Mouse (Mus musculus) limb, embryonic 13.5 days (tissue): ENCODE results near the gene C1ql1. TPM values are rescaled to one million over a fixed set of nuclear protein-coding genes. Genes with fewer than 3 reads are reported as not detected.
A peak's percentile ranks its signal among the peaks of the same experiment; 100 is the strongest.

ENCODE experiments used
- ATAC-seq: fragments of 200-750 bp; cut with Nextera tagmentation; 2 replicates; pipeline ENCODE4 v1.8.0; 2017; ENCODE audit warnings: low read depth, moderate number of reproducible peaks, moderate TSS enrichment; ENCODE audit not compliant: low FRiP score
- H3K27ac ChIP-seq: fragments of 300-500 bp; sonication (generic); 2 replicates; pipeline ENCODE4 v1.5.1; 2015; ENCODE audit warnings: inconsistent platforms, mild to moderate bottlenecking, moderate library complexity
- H3K27me3 ChIP-seq: fragments of 300-500 bp; sonication (generic); 2 replicates; pipeline ENCODE4 v1.6.1; 2015; ENCODE audit warnings: mild to moderate bottlenecking, inconsistent platforms
- H3K36me3 ChIP-seq: fragments of 300-500 bp; sonication (generic); 2 replicates; pipeline ENCODE4 v1.6.1; 2015; ENCODE audit warnings: inconsistent platforms, mild to moderate bottlenecking, moderate library complexity
- H3K4me1 ChIP-seq: fragments of 300-500 bp; sonication (generic); 2 replicates; pipeline ENCODE4 v1.6.1; 2015; ENCODE audit warnings: inconsistent platforms
- H3K4me2 ChIP-seq: fragments of 300-500 bp; sonication (generic); replicated peaks from 2 replicates; pipeline ENCODE4 v1.6.1; 2015; ENCODE audit warnings: inconsistent platforms, mild to moderate bottlenecking, moderate library complexity
- H3K4me3 ChIP-seq: fragments of 300-500 bp; sonication (generic); 2 replicates; pipeline ENCODE4 v1.5.1; 2015; ENCODE audit warnings: moderate library complexity, mild to moderate bottlenecking, inconsistent platforms
- H3K9ac ChIP-seq: fragments of 300-500 bp; sonication (generic); 2 replicates; pipeline ENCODE4 v1.6.1; 2015; ENCODE audit warnings: mild to moderate bottlenecking, inconsistent platforms
- H3K9me3 ChIP-seq: fragments of 300-500 bp; sonication (generic); 2 replicates; pipeline ENCODE4 v1.6.1; 2016; ENCODE audit warnings: inconsistent platforms
- WGBS: fragments of 180-500 bp; shearing (Covaris S2); methylation state at CpG from one replicate; pipeline ENCODE4 v1.1.7; 2015; 5-methylcytosine and 5-hydroxymethylcytosine counted together
- polyA plus RNA-seq: library from polyadenylated mRNA; unstranded; fragments of >200 nt; fragmentation: Nextera tagmentation; extraction: Ambion mirVana; gene quantifications from 2 replicates; pipeline ENCODE4 v1.2.1, GENCODE M21; 2015

C1ql1 gene
- polyA plus RNA-seq, 1 experiment from 2014 or later: 1.4 TPM

DNA sequence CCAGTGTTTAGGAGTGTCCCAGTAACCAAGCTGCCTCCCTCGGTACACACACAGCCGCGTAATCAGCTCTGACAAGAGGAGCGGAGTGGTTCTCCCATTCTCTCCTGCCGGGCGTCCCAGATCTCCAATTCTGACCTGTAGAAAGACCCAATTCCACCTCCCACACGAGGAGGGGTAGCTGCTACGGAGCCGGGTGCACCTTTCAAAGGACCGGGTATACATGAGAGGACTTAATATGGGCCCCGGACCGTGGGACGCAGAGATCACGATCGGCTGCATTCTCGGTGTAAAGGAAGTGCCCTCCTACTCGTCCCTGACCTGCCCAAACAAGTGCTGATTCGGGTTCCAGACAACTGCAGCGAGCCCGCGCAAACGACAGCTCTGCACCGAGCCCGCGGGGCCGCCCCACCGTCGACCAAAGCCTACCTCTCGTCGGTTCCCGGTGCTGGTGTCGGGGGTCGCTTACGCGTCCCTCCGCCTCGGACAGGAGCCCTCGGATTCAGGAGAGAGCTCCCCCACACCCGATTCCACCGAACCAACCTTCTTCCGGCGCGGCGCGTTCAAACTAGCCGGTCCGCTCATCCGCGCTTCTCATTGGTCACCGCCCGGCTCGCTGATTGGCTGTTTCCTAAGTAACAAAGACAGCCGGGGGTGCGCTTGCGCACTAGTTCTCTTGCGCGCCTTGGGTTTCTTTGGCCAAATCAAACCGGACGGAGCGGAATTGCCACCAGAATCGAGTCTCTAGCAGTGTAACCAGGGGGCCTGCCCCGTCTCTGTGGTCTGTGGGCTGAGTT is 21.7 kb downstream of the C1ql1 start, which contains the start of gene Kif18b:
TSS of gene Kif18b (minus strand) at position 568 of the 794 bp plus-strand sequence.
- WGBS: under 1% methylated on average over 62 of the region's 62 CpGs
- peak; percentile 95 for ATAC-seq
- Histone ChIP-seq H3K4me3 (peak within 1 kb of the TSS; percentile 73), H3K4me2 (peak within 1 kb of the TSS; percentile 78), H3K27ac (peak within 1 kb of the TSS; percentile 88), H3K4me1 (peaks cover 33% of the 10 kb centered on the region), H3K9me3 (no peaks in the 10 kb centered on the region), H3K27me3 (no peaks in the 10 kb centered on the region), H3K36me3 (peaks cover 7% of the 10 kb centered on the region; the same call in 1 of the 2 replicates), H3K9ac (peak within 1 kb of the TSS; percentile 75)

DNA sequence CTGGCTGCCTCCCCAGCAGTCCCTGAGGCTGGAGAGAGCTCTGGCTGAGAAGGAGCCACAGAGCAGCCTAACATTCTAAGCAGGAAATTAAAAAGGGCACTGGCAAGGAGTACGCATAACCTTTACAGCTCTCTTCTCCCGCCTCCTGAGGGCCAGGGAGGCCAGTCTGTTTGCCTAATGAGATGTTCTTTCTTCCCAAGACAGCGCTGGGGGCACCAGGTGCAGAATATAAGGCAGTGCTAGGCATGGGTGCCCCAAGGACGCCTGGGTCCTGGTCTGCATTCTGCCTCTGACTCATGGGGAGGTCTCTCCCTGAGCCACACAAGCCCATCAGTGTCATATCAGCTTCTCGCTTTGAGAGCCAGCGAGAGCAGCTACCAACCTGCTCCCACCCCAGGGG is 25.0 kb downstream of the C1ql1 start:
- Histone ChIP-seq H3K4me3 (no peak overlapping the region), H3K4me1 (peaks cover 33% of the 10 kb centered on the region), H3K9me3 (no peaks in the 10 kb centered on the region), H3K27ac (no peak overlapping the region), H3K9ac (0 out of 2 replicates have a peak overlapping the region, but pooled peaks have one; percentile 13), H3K4me2 (0 out of 2 replicates have a peak overlapping the region, but pooled peaks have one; percentile 12), H3K36me3 (peaks cover 8% of the 10 kb centered on the region; the same call in 1 of the 2 replicates), H3K27me3 (no peaks in the 10 kb centered on the region)
- 61% methylated on average over 6 of the region's 6 CpGs for WGBS
- no peak for ATAC-seq

DNA sequence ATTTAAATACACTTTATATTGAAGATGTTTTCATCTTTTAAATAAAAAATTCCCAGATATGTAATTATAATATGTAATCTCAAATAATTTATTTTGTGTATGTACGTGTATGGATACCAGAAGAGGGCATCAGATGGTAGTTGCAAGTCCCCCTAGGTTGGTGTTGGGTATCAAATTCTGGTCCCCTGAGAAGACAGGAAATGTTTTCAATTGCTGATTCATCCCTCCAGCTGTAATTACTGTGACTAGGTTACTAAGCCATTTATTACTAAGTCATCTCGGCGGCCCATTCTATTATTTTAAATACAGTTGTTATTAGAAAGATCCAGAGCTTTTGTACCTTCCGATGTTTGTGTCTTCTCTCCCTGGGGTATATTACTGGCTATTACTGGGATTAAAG is 28.4 kb downstream of the C1ql1 start:
- H3K27ac ChIP-seq: no peak overlapping the region
- no peak overlapping the region for H3K4me2 ChIP-seq
- H3K27me3 ChIP-seq: no peaks in the 10 kb centered on the region
- H3K36me3 ChIP-seq: peaks cover 42% of the 10 kb centered on the region
- peaks cover 22% of the 10 kb centered on the region for H3K4me1 ChIP-seq
- H3K9ac ChIP-seq: no peak overlapping the region
- no peaks in the 10 kb centered on the region for H3K9me3 ChIP-seq
- H3K4me3 ChIP-seq: no peak overlapping the region
- no peak for ATAC-seq
- 86% methylated on average over 4 of the region's 4 CpGs for WGBS

DNA sequence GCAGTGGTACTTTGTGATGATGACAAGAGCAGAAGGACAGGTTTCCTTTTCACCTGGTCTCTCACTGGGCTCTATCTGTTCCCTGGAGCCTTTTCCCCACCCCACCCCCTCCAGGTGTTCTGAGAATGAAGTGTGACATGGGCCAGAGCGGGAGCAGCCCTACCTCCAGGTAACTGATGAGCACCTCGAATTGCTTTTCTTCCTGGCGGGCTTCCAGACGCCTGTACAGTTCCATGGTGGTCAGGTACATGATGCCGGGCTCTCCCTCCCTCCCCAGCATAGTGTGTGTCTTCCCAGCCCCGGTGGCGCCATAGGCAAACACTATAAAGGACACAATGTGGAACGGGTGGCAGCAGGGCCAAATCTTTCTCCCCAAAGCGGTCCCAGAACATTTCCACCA is 31.1 kb downstream of the C1ql1 start:
- no peak for ATAC-seq
- H3K9me3 ChIP-seq: no peaks in the 10 kb centered on the region
- no peak overlapping the region for H3K4me2 ChIP-seq
- no peak overlapping the region for H3K9ac ChIP-seq
- 87% methylated on average over 9 of the region's 9 CpGs for WGBS
- H3K4me3 ChIP-seq: no peak overlapping the region
- H3K4me1 ChIP-seq: no peaks in the 10 kb centered on the region
- H3K27me3 ChIP-seq: no peaks in the 10 kb centered on the region
- H3K27ac ChIP-seq: no peak overlapping the region
- H3K36me3 ChIP-seq: peaks cover 60% of the 10 kb centered on the region

DNA sequence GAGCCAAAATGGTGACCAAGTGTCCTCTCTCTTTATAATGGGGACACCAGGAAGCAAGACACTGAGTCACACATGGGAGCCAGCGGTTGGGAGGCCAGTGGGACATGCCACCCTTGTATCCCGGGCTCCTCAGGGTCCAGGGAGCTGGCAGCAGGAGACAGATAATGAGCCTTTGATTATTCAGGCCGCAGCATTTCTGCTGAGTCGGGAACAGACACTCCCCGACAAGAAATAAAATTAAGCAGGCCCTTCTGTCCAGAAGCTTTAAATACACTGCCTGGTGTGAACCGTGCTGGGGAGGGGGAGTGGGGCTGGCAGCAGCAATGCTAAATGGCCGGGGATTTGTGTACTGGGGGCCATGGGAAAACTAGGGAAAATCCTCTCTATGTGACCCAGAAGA is 35.1 kb downstream of the C1ql1 start:
- 75% methylated on average over 7 of the region's 7 CpGs for WGBS

DNA sequence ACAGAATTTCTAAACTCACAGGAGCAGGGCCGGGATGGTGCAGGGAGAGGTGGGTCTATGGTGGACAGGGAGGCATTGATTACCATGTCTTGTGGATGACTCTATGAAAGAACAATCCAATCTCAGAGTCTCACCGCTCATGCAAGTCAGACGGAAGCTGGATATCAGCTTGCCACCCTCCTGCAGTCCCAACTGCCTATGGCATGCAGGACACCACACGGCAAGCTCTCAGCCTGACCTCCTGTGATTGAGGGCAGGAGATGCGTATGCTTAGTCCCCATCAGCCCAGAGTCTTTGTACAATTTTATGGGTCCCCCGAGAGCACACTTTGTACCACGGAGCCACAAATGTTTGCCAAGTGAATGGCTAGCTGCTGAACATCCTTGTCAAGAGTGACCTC is 42.8 kb downstream of the C1ql1 start:
- Histone ChIP-seq H3K4me3 (no peak overlapping the region), H3K4me2 (no peak overlapping the region), H3K27ac (no peak overlapping the region), H3K36me3 (peaks cover 39% of the 10 kb centered on the region), H3K27me3 (0 out of 2 replicates have a peak, but pooled peaks cover 4% of the 10 kb centered on the region), H3K4me1 (no peaks in the 10 kb centered on the region), H3K9me3 (no peaks in the 10 kb centered on the region), H3K9ac (no peak overlapping the region)
- WGBS: 77% methylated on average over 7 of the region's 7 CpGs
- no peak for ATAC-seq

More for the DNA sequence above, 35.1 kb downstream of the C1ql1 start:
- Histone ChIP-seq H3K36me3 (peaks cover 97% of the 10 kb centered on the region), H3K9me3 (no peaks in the 10 kb centered on the region), H3K4me1 (no peaks in the 10 kb centered on the region), H3K27me3 (no peaks in the 10 kb centered on the region), H3K27ac (no peak overlapping the region), H3K9ac (no peak overlapping the region), H3K4me3 (no peak overlapping the region), H3K4me2 (no peak overlapping the region)
- ATAC-seq: no peak

DNA sequence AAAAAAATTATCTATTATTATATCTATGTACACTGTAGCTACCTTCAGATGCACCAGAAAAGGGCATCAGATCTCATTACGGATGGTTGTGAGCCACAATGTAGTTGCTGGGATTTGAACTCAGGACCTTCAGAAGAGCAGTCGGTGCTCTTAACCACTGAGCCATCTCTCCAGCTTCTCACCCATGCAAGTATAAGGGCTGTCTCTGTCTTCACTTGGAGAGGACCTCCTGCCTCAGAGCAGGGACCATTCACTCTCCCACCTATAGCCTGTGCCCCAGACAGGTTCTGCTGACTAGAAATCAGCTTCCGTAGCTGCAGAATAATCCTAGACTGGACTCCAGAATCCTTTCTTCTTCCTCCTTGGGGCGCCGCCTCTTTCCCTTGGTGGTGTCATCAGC is 44.4 kb downstream of the C1ql1 start:
- Histone ChIP-seq H3K27me3 (0 out of 2 replicates have a peak, but pooled peaks cover 6% of the 10 kb centered on the region), H3K9ac (no peak overlapping the region), H3K9me3 (no peaks in the 10 kb centered on the region), H3K4me2 (no peak overlapping the region), H3K4me3 (no peak overlapping the region), H3K4me1 (no peaks in the 10 kb centered on the region), H3K36me3 (peaks cover 23% of the 10 kb centered on the region), H3K27ac (no peak overlapping the region)
- no peak for ATAC-seq
- 80% methylated on average over 5 of the region's 5 CpGs for WGBS

DNA sequence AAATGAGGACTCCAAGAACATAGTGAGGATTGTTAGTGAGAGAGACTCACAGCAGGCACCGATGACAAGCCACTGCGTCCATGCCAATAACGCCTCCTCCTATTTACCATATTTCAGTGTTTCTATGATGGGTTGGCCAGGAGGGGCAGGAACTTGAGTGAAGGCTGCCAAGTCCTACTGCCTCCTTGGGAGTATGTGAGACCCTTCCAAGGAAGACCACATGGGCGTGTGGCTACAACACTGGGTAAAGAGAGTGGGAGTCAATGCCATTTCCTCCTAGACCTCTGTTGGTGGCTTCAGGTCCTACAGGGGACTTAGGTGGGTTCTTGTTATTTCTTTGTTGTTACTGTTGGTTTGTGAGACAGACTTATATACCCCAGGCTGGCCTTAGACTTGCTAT is 45.3 kb downstream of the C1ql1 start:
- 0 out of 2 replicates have a peak, but pooled peaks have one; percentile 27 for ATAC-seq
- peaks cover 14% of the 10 kb centered on the region for H3K36me3 ChIP-seq
- H3K9me3 ChIP-seq: no peaks in the 10 kb centered on the region
- H3K4me1 ChIP-seq: no peaks in the 10 kb centered on the region
- H3K9ac ChIP-seq: no peak overlapping the region
- no peak overlapping the region for H3K4me2 ChIP-seq
- 74% methylated on average over 4 of the region's 4 CpGs for WGBS
- no peak overlapping the region for H3K27ac ChIP-seq
- no peak overlapping the region for H3K4me3 ChIP-seq
- H3K27me3 ChIP-seq: peaks cover 15% of the 10 kb centered on the region

DNA sequence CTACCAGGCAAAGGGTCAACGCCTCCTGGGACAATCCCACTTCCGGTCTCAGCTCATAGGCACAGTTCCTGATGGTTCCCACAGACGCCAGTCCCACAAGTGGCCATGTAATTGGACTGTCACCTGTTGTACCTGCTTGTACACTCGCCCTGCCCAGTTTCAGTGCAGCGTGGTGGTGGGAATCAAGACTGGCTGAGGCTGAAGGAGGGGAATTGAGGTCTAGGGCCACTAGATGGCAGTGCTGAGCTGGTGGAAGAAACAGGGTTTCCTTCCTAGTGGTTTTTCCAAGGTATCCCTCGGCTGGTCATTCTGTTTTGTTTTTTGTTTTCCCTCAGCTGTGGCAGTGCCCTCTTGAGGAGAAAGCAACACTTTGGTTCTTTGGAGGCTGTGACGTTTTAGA is 45.7 kb downstream of the C1ql1 start, which contains the start of gene Gfap:
TSS of gene Gfap (minus strand) at position 150 of the 400 bp plus-strand sequence.
- 12% methylated on average over 7 of the region's 7 CpGs for WGBS
- Histone ChIP-seq H3K4me2 (no peak within 1 kb of the TSS), H3K4me1 (no peaks in the 10 kb centered on the region), H3K9me3 (no peaks in the 10 kb centered on the region), H3K9ac (peak within 1 kb of the TSS; percentile 35; the same call in 1 of the 2 replicates), H3K27me3 (peaks cover 19% of the 10 kb centered on the region), H3K27ac (no peak within 1 kb of the TSS), H3K4me3 (no peak within 1 kb of the TSS), H3K36me3 (peaks cover 10% of the 10 kb centered on the region)
- peak; percentile 52 for ATAC-seq

DNA sequence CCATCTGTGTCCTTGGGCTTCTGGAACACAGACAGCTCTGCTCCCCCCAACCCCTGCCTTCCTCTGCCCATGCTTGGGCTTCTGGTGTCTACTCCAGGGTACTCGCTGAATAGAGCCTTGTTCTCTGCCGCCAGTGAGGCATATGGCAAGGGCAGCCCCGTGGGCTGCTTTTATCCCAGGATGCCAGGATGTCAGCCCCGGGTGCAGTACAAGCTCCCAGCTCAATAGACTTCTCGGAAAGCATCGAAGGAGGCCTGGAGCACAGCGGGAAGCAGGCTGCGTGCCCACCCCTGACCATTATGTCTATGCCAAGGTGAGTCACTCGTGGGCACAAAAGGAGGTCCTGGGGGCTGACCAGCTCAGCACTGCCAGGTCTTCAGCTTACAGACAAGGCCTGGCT is 48.1 kb downstream of the C1ql1 start:
- H3K9ac ChIP-seq: 0 out of 2 replicates have a peak overlapping the region, but pooled peaks have one; percentile 39
- no peak overlapping the region for H3K4me3 ChIP-seq
- 76% methylated on average over 9 of the region's 9 CpGs for WGBS
- no peaks in the 10 kb centered on the region for H3K36me3 ChIP-seq
- H3K4me1 ChIP-seq: peaks cover 5% of the 10 kb centered on the region; the same call in 1 of the 2 replicates
- H3K4me2 ChIP-seq: no peak overlapping the region
- H3K9me3 ChIP-seq: no peaks in the 10 kb centered on the region
- H3K27ac ChIP-seq: no peak overlapping the region
- peaks cover 43% of the 10 kb centered on the region for H3K27me3 ChIP-seq
- no peak for ATAC-seq

DNA sequence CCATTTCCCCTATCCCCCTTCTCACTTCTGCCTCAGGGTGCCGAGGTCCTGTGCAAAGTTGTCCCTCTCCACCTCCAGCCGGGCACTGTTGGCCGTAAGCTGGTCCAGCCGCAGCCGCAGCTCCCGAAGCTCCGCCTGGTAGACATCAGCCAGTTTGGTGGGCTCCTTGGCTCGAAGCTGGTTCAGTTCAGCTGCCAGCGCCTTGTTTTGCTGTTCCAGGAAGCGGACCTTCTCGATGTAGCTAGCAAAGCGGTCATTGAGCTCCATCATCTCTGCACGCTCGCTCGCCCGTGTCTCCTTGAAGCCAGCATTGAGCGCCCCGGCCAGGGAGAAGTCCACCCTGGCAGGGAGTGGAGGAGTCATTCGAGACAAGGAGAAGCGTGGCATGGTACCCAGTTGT is 49.8 kb downstream of the C1ql1 start:
- 76% methylated on average over 20 of the region's 20 CpGs for WGBS
- Histone ChIP-seq H3K4me2 (no peak overlapping the region), H3K4me3 (no peak overlapping the region), H3K9ac (no peak overlapping the region), H3K9me3 (no peaks in the 10 kb centered on the region), H3K36me3 (no peaks in the 10 kb centered on the region), H3K27ac (no peak overlapping the region), H3K27me3 (peaks cover 50% of the 10 kb centered on the region), H3K4me1 (peaks cover 7% of the 10 kb centered on the region; the same call in 1 of the 2 replicates)
- no peak for ATAC-seq

DNA sequence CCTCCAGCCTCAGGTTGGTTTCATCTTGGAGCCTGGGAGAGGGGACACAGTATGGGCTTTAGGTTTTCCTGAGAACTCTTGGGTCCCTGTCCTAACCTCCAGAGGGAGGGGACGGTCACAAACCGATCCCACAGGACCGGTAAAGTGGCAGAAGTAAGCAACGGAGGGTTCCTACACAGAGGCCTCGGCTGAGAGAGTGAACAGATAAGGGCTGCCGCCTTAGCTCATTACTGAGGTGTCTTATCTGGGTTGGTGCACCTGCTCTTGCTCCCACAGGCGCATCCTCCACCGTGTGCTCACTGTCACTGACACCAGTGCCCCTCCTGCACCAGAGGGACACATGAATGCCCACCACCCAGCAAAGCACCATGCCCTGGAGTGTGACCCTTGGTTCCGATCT is 50.7 kb downstream of the C1ql1 start:
- Histone ChIP-seq H3K9me3 (no peaks in the 10 kb centered on the region), H3K4me3 (no peak overlapping the region), H3K4me1 (peaks cover 7% of the 10 kb centered on the region; the same call in 1 of the 2 replicates), H3K27ac (no peak overlapping the region), H3K9ac (no peak overlapping the region), H3K27me3 (peaks cover 54% of the 10 kb centered on the region), H3K36me3 (no peaks in the 10 kb centered on the region), H3K4me2 (no peak overlapping the region)
- ATAC-seq: no peak
- 77% methylated on average over 9 of the region's 9 CpGs for WGBS
